Mouse (Mus musculus) layer of hippocampus, adult 9-11 months (tissue): ENCODE data around the gene Amz1.
A peak's percentile ranks its signal among the peaks of the same experiment; 100 is the strongest.

Source experiments
- DNase-seq: peaks from one replicate; pipeline ENCODE4 v3.0.0; 2022

The Amz1 gene

DNA sequence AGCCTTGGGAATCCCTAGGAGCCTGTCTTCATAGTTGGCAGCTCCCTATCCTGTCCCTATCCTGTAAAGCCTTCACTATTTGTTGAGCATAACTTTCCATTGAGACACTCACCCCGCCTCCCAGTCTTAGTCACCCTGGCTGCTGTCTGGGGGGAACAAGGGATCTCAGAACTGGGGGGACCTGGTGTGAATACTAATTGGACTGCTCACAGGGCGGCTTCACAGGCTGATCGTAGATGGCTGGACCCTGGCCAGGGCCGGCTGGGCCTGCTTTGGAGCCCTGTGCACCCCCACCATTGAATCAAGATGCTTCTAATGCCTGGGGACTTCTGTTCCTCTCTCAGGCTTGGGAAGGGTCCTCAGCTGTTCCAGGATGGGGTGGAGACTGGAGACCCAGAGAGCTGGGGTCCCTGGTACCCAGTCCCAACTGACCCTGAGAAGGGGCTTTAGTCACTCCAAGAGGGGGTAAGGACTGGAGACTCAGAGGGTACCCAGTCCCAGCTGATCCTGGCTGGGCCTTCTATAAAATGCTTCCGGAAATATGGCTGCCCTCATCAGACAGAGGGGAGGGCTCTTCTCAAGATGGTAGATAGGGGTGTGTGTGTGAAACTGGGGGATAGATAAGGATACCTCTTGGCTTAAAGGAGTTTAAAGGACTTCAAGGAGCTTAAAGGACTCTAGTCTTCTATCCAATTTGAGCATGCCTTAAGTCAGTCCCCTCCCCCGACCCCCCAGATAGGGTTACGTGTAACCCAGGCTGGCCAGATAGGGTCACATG lies 2.3 kb downstream of the Amz1 start:
- DNase-seq = peak; percentile 87

DNA sequence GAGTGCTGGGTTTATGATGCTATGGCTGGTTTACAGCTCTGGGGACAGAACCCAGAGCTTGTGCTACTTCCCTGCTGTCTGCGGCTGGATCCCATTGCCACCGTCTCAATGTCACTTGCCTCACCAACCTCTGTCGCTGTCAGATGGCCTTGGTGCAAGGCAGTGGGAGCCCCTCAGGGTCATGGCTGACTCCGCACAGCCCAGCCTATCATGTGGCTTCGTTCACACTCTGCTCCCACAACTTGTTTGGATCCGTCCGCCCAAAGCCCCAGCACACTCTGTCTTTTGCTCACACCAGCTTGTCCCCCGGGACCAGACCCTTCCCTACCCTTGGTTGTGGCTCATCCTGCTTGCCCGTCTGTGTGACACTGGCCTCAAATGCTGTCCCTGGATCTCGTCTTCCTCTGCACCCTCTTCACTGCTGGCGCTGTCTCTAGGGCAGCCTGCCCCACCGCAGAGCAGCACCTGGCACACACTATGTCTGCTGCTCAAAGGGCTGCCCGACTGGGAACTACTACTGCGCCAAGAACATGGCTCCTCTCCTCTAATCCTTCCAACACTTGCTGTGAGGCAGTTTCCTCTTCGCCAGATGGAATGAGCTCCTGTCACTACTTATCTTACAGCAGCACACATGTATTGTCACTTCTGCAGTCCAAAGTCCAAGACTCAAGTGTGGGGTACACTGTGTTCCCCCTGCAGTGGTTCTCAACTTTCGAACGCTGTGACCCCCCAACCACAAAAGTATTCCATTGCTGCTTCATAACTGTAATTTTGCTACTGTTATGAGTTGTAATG lies 3.2 kb downstream of the Amz1 start:
- no peak for DNase-seq

DNA sequence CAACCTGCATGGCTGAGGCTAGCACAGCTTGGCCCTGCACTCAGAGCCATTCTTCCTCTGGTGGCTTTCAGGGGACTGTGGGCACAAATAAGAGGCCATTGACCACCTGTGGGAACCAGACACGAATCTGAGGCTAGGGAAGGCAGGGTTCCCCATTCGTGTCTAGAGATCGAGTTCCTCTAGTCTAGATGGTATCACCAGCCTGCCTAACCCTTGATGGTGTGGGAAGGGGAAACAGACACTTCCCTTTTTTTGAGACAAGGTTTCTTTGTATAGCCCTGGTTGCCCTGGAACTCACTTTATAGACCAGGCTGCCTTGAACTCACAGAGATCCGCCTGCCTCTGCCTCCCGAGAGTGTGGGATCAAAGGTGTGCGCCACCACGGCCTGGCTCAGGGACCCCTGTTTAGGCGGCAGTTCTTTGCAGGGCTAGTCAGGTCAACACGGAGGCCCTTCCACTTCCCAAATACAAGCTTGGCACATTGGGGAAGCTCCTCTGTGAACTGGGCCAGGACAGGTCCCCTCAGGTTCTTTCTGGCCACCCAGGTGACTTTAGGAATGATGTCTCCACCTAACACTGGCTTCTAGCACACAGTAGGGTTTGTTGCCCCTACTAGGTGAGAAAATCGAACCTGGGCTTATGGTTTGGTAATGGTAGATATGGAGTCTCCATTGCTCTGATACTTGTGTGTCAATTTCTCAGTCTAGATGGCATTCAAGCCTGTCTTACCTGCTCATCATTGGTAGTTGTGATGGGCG lies 7.3 kb downstream of the Amz1 start:
- no peak for DNase-seq

DNA sequence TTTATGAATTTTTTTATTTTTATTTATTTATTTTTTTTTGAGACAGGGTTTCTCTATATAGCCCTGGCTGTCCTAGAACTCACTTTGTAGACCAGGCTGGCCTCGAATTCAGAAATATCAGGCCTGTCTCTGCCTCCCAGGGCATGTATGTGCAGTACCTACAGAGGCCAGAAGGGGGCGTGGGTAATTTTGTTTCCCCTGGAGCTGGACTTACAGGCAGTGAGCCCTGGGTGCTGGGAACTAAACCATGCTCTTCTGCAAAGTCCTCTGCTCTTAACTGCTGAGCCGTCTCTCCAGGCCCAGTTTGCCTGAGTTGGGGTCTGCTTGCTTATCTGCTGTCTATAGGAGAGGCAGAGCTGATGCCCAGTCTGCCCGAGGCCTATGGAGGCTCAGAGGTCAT lies 8.3 kb downstream of the Amz1 start:
- no peak for DNase-seq

DNA sequence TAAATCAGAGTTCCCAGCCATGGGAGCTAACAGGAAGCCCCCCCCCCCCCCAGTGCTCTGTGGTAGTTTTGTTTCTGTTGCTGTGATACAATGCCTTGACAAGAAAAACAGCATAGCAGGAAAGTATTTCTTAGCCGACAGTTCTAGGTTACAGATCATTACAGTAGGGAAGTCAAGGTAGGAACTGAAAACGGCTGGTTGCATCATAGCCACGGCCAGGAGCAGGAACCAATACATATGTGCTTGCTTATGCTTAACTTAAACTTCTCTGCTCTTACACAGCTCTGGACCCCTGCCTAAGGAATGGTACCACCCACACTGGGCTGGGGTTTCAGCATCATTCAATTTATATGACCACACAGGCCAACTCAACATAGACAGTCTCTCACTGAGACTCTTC lies 9.4 kb downstream of the Amz1 start:
- DNase-seq = no peak

DNA sequence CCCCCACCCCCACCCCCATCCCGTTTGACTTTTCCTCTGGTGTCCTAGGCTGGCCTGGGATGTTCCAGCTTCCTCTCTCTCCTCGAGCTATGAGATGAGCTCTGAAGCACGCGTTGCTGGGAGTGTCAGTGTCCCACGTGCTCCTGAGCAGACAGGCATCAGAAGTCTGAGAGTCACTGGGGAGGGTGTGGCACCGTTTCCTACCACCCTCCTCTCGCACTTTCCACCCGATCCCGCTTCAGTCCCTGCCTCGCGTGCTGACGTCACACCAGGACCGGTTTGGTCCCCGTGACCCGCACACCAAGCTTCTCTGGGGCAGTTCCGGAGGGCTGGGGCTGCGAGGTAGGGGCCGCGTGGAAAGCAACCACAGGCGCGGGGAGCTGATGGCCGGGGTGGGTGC lies 11.4 kb downstream of the Amz1 start:
- peak; percentile 55 for DNase-seq

DNA sequence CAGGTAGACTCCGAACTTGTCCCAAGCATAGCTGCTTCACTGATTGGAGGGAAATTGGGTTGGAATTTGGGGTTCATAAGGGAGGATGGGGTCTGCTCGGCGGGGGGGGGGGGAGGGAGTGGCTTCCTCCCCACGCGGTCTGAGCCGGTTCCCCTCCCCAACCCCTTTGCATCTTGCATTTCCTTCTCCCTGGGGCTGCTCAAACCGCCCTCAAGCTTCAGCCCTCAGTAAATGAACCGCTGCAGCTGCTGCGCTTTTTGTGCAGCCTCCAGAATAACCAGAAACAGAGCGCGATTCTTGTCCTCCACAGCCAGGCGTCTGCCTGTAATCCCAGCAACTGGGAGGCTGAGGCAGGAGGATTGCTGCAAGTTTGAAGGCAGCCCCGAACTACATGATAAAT lies 12.2 kb downstream of the Amz1 start:
- no peak for DNase-seq

DNA sequence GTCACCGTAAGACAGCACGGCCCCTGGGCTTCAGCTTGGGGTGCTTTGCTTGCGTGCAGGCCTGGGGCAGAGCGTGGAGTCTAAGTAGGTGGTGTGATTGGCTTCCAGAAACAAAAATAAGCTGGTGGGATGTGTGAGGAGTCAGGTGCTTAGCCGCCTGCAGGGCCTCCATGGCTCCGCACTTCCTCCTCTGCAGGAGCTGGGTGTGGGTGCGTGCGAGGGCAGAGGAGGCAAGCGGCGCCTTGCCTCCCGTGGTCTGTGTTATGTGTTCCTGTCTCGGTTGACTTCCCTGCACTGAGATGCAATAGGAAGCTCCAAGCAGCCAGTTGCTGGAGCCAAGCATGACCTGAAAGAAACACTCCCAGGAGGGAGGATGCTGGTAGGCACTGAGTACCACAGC lies 15.9 kb downstream of the Amz1 start:
- peak; percentile 71 for DNase-seq

DNA sequence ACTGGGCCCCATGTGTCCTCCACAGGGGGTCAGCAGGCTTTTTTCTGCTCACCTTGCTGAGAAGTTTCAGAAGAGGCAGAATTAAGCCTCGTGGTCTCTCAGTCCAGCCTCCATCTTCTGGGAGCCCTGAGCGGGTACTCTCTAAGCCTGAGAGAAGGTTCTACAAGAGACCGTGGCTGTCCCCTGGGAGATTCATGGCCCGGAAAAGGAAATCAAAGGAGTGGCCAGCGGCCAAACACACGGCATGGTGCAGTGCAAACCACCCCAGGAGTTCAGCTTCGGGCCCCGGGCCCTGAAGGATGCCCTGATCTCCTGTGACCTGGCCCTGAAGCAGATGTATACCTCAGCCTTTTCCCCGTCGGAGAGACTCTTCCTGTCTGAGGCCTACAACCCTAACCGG lies 17.1 kb downstream of the Amz1 start:
- no peak for DNase-seq

DNA sequence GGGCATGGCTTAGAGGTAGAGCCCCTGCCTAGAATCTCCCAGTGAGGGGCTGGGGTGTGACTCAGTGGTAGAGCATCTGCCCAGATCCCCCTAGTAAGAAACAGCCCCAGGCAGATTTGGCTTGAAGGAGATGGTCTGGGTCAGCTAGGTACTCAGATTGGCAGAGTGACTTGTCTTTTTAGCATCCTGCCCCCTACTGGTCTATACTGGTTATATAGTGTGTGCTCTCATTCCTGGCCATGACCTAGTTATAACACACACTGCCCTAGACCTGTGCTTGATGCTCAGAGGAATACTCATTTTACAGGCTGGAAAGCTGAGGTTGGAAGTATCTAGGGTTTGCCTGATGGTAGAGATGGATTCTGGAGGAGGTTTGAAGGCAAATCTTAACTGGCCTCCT lies 17.9 kb downstream of the Amz1 start:
- DNase-seq = no peak

DNA sequence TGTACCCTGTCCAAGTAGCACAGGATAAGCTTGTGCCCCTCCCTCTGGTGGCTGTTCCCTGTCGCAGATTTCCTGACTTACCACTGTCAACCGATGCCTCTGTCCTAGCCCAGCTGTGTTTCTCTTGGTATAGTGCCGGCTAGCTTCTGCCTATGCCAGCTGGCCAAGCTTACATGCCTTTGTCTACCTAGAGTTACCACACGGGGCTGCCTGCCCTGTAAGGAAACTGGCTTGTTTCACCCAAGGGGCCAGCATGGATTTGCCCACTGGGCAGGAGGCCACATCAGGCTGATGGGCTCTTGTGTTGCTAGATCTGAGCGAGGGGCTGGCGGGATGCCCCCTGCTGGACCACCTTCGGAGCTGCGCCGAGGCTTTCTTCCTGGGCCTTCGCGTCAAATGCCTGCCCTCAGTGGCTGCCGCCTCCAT lies 19.8 kb downstream of the Amz1 start:
- DNase-seq = no peak

DNA sequence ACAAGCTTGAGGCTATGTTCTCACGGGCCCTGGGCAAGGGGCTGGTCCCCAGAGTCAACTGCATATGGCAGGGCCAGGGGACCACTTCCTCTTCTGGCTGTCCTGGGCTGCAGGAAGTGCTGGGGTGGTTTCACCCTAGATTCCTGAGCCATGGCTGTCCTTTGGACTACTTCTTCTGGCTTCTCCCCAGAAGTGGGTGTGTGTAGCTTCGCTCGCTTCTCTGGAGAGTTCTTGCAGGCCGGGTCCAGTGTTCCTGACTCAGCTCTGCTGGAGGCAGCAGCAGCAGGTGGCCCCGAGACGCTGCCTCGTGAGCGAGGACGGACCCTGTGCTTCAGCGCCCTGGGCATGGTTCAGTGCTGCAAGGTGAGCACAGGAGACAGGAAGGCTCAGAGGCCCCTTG lies 24.5 kb downstream of the Amz1 start:
- DNase-seq = no peak

DNA sequence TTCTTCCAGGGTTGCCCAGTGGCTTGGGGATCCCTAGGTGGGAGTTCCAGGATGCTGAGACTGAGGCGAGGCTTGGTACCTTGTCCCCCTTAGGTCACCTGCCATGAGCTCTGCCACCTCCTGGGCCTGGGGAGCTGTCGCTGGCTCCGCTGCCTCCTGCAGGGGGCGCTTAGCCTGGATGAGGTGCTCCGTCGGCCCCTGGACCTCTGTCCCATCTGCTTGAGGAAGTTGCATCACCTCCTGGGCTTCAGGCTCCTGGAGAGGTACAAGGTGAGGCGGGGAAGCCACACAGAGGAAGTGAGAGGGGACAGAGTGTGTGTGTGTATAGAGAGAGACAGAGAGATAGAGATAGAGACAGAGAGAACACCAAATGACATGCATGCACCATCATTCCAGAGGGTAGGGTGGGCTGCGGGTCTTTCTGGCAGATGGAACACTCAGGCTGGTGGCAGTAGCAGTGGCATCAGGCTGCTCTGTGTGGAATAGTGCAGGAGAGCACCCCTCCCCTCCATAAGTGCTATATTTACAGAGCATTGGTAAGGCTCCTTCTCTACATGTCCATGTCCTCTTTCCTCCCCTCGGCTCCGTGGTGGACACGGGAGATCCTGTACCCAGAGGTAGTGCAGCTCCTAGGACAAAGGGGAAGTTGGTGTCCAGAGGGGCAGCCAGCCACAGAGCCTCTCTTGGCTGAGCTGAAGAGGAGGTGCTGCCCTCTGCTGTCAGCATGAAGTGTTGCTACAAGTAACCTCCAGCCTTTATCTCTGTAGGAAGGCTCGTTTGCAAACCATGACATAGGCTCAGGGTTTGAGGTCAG lies 25.3 kb downstream of the Amz1 start:
- peak; percentile 77 for DNase-seq

DNA sequence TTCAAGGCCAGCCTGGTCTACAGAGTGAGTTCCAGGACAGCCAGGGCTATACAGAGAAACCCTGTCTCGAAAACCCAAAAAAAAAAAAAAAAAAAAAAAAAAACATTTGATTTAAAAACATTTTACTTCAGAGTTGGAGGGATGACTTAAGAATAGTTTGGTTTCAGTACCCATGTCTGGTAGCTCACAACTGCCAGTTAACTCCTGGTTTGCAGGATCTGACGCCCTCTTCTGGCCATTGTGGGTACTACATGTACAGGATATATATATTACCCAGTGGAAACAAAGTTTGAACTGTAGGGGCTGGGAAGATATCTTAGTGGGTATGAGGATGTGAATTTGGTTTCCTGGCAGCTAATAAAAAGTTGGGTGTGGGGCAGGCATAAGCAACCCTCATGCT lies 27.0 kb downstream of the Amz1 start:
- no peak for DNase-seq

DNA sequence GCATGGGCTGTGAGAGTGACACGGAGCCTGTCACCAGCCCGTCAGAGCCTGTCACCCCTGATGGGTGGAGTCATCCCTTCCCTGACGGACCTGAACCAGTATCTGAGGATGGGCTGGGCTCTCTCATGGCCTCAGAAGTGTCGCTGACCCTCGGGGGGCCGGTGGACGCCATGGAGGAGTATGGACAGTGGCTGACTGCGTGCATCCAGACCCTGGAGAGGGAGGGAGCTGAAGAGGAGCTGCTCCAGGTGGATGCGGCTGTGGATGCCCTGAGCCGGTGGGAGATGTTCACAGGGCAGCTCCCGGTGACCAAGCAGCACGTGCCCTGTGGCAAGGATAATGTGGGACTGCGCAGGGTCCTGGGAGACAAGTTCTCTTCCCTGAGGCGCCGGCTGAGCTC lies 28.1 kb downstream of the Amz1 start:
- DNase-seq = no peak

DNA sequence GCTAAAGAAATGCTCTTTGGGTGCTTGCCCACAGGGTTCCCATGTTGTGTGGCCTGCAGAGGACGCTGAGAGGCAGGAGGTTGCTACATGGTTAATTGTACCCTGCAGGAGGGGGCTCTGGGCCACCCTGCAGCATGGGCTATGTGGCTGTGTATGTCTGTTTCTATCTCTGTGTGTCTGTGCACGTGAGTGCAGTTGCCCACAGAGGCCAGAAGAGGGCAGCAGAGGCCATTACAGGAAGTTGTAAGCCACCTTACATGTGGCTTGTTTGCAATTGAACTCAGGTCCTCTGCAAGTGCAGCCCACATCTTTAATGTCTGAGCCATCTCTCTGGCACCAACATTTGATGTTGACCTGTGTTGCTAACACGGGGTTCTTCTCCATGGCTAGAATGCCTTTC lies 28.7 kb downstream of the Amz1 start:
- DNase-seq = no peak

DNA sequence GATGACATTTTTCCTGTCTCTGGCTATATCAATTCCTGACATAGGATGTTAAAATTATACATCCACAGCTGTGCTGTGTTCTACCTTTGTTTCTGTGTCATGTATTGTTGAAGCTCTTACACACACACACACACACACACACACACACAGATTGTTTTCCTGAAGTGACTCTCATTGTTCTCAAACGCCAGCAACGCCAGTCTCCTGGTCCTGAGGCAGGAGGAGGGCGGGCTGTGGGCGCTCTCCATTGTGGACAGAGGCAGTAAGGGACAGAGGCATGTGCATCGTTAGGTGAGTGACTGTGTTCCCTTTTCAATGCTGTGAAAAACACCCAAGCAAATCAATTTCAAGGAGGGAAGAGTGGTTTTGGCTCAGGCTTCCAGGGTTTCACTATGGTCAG lies 29.3 kb downstream of the Amz1 start:
- no peak for DNase-seq

DNA sequence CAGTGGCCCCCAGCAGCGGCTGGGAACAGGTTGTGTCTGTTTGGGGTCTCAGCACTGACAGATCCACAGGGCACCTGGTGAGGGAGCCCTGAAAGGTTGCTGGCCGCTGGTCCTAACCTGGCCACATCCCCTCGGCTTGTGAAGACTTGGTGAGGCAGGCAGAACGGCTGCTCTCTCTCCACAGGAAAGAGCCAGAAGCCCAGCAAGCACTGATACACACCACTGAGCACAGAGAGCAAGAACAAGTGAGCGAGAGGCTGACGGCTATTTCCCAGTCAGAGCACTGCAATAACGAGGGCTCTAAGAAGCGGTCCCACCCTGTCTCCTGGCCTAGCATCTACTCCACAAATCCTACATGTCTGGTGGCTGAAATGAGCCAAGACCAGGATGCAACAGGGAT lies 34.9 kb downstream of the Amz1 start:
- no peak for DNase-seq

DNA sequence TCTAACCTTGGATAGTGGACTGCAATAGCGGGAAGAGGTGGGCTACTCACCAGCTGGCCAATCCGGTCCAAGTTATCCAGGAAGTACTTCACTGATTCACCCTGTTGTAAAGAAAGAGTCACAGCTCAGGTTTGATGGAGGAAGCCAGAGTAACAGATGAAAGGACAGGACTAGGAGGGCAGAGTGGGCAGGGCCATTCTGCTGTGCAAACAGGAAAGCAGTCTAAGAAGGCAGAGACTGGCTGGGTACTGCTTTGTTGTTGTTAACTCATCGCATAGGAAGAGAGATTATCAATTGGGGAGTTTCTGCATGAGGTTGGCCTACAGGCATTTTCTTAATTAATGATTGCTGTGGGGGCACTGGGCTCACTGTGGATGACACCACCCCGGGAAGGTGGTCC lies 38.6 kb downstream of the Amz1 start:
- no peak for DNase-seq

DNA sequence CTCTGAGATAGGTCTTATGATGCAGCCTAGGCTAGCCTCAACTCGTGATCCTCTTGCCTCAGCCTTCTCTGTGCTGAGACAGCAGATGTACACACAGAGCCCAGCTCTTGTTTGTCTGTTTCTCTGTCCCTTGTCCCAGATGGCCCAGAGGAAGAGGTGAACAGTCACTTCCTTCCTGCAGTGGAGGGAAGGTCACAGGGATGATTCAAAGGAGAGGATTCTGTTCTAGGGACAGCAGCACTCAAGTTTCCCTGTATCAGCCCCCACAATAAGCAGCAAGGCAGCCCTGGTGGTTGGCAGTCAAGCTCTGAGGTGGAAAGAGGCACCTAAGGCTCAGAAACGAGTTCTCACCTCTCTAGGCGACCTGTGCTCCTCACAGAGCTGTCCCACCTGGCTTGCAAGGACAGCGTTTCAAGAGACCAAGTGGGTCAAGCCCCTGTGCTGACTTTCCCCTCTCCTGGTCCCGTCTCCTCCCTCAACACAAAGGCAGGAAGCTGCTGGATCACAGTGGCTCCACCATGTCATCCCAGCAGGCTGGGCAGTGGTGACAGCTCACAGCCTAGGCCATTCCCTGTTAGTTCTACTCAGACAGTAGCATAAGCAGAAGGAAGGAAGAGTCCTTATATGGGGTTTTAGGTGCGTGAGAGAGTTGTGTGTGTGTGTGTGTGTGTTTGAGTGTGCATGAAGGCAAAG lies 41.1 kb downstream of the Amz1 start:
- peak; percentile 79 for DNase-seq

DNA sequence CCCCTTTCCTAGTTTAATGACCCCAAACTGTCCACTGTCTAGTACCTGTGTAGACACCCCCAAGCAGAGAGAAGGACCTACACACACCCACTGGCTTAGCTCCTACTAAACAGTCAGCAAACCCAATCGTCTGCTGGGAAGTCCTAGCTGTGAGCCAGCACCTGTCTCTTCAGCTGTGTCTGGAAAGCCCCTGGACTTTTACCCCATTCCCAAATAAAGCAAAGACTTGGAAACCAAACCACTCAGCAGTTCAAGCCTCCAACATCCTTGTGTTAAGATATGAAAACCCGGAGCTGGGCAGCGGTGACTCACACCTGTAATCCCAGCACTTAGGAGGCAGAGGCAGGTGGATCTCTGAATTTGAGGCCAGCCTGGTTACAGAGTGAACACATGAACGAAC lies 42.6 kb downstream of the Amz1 start:
- DNase-seq = no peak

DNA sequence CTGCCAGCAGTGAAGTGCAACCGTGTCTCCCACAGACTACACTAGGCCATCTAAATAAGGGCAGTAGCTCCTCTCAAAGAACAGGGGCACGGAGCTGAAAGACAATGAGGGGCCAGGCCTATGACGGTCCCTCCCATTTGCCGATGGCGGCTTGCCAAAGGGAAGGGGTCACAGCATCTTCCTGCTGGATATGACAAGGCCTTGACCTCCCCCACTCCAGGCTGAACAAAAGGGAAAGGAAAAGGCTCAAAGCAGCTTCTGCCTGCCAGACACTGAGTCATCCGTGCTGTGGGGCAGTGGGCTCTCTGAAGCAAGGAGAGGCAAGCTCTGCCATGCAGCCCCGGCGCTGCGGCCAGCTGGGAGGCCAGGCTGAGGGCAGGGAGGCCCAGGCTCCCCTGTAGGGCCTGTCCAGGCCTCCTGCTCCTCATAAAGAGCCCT lies 43.8 kb downstream of the Amz1 start:
- DNase-seq = peak; percentile 94
